Mouse (Mus musculus) T-helper 17 cell (primary cell): ENCODE data around the gene Gm21119.

Experiments used
- in situ Hi-C, 2 experiments: fragments of 300-600 bp; cut with MboI, MseI; formaldehyde crosslinking; loops; 1 replicate in 1 of 2; 2 replicates in 1 of 2; pipeline ENCODE4 v1.15.1; 2025; ENCODE audit warnings: high pct_unique_total_duplicates in 2 of 2

Gm21119 gene

DNA sequence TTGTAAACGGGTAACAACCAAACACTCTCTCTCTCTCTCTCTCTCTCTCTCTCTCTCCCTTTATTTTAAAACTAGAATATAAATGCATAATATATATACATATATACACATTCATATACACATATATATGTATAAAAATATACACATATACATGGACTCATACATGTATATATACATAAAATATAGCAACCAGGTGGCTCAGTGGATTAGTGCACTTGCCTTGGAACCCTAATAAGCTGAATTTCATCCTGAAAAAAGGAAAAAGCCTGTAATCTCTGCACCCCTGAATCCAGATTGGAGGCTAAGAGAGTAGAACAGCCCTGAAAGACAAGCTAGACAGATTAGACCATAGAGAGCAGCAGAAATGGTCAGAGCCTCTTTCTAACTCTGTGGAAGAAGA, 28.8 kb downstream of the Gm21119 start:
- in situ Hi-C loops, result loop anchor here in 1 of 2 experiments (25.0 kb wide), 1 partner anchor 844 kb away; no protein-coding TSS in a partner anchor

DNA sequence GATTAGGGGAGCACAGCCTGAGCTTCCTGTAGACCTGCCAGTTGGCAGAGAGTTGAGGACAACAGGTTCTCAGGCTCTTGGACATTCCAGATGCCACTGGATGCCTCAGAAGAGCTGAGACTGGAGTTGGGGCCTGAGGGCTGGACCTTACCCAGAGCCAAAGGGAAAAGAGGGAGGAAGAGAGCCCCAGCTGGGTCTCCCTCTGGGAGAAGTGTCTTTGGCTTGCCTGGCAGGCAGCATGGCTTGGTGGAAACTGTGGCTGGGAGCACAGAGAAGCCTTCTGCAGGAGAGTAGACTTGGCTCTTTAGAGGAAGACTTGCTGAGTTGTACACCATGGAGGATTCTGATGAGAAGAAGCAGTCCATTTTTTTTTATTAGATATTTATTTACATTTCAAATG, 38.3 kb downstream of the Gm21119 start:
- in situ Hi-C loops, result loop anchor here in 1 of 2 experiments (5.0 kb wide), 1 partner anchor 556 kb away; no protein-coding TSS in a partner anchor

DNA sequence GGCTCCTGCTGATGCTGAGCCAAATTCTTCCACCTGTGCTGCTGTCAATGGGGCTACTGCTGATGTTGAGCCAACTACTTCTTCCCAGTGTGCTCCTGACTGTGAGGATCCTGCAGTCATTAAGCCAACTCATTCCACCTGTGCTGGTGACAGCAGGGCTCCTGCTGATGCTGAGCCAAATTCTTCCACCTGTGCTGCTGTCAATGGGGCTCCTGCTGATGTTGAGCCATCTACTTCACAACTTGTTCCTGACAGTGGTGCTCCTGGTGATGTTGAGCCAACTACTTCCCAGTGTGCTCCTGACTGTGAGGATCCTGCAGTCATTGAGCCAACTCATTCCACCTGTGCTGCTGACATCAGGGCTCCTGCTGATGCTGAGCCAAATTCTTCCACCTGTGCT, 63.7 kb downstream of the Gm21119 start:
- in situ Hi-C loops, result loop anchor here in 1 of 2 experiments (5.0 to 25.0 kb wide), 4 partner anchors 164 to 891 kb away; partner anchors contain the start of gene Defb33
